Mouse (Mus musculus) T-helper 17 cell (primary cell): ENCODE results near the gene Ddx51.

Source experiments
- in situ Hi-C, 2 experiments: fragments of 300-600 bp; cut with MboI, MseI; formaldehyde crosslinking; loops; 1 replicate in 1 of 2; 2 replicates in 1 of 2; pipeline ENCODE4 v1.15.1; 2025; ENCODE audit warnings: high pct_unique_total_duplicates in 2 of 2

Gene Ddx51

GRCm38 (mm10) chr5:110653686-110654085 is 435 bp downstream of the Ddx51 start:
- in situ Hi-C loops = loop anchor here in 1 of 2 experiments (10.0 kb wide), 1 partner anchor 1099 kb away; the partner anchor contains the start of gene Crlf2

GRCm38 (mm10) chr5:110659682-110660081 is 6.4 kb downstream of the Ddx51 start:
- in situ Hi-C loops = loop anchor here in 1 of 2 experiments (10.0 kb wide), 1 partner anchor 1105 kb away; the partner anchor contains the start of gene Crlf2

- in situ Hi-C loops = no loop called here
Measured at GRCm38 (mm10) chr5:110664041-110664440, 10.8 kb downstream of the Ddx51 start.

GRCm38 (mm10) chr5:110664750-110665269 is 11.6 kb downstream of the Ddx51 start:
- in situ Hi-C loops = no loop called here

- in situ Hi-C loops = no loop called here
Measured at GRCm38 (mm10) chr5:110665486-110666121, 12.4 kb downstream of the Ddx51 start.

GRCm38 (mm10) chr5:110682041-110682440 is 28.8 kb downstream of the Ddx51 start:
- in situ Hi-C loops = no loop called here

GRCm38 (mm10) chr5:110698617-110699016 is 45.4 kb downstream of the Ddx51 start:
- in situ Hi-C loops = no loop called here

GRCm38 (mm10) chr5:110704004-110704403 is 50.8 kb downstream of the Ddx51 start:
- in situ Hi-C loops = no loop called here

GRCm38 (mm10) chr5:110709256-110709655 is 56.0 kb downstream of the Ddx51 start:
- in situ Hi-C loops = no loop called here
